Mouse (Mus musculus) liver, embryonic 14.5 days (tissue): ENCODE results near the gene Sh3bgrl3.

Source experiments
- CTCF ChIP-seq: IDR thresholded peaks from 2 replicates; pipeline ENCODE4 v1.5.1; 2016; ENCODE audit warnings: antibody characterized with exemption, low read depth, control low read depth
- EP300 ChIP-seq: IDR thresholded peaks from 2 replicates; pipeline ENCODE4 v1.6.1; 2016; ENCODE audit warnings: antibody characterized with exemption, low read depth

DNA sequence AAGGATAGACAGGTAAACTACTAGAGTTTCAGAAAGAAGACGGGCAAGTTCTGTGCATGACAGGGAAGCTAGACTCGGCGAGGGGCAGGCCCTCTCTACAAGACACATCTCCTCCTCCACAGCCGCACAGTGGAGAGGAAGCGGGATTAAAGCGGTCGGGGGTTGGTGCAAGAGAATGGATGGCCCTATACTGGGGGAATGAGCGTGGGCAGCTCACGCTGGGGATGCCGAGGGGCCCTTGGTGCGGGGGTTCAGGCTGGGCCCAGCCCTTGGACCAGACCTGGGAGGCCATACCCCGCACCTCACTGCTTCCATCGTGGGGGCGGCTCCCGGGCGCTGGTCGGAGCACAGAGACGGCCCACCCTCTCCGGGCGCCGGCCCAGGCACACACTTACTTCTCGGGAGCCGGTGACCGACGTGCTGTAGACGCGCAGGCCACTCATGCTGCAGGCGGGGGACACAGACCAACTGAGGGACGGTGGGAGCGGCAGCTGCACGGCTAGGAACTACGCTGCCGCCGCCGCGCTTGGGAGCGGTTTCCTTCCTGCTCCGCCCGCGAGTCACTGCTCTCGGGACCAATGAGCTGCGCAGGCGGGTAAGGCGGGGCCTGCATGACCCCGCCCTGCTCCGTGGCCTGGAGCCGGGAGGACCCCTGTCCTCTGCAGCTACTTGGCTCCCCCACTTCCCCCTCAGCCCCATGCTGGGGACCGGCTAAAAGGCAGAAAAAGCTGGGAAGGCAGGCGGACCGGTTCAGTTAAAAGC is at the start of gene Sh3bgrl3:
- TF ChIP-seq CTCF, result no peak
- no peak for TF ChIP-seq EP300
